Mouse (Mus musculus) spleen, postnatal 14 days (tissue): Measurements from ENCODE around the gene Tmem45a2.
"Not testable (repeated sequence)": the region's sequence is repeated elsewhere in the genome, so short reads cannot be mapped to it uniquely, and the experiment has no call there.

Source experiments
- DNase-seq, 2 experiments: peaks; one replicate each; pipeline ENCODE4 v3.0.0; 2021 to 2022; ENCODE audit warnings: low spot score in 2 of 2

Tmem45a2 gene

GRCm38 (mm10) chr16:57071132-57071639, at the start of gene Tmem45a2:
Gene Tmem45a2, minus strand, starts transcription at chr16:57071372.
- DNase-seq: no peak

GRCm38 (mm10) chr16:57117562-57117961, 46.4 kb upstream of the Tmem45a2 start:
- no peak for DNase-seq

GRCm38 (mm10) chr16:57116066-57116465, 44.9 kb upstream of the Tmem45a2 start:
- DNase-seq: no peak

GRCm38 (mm10) chr16:57106185-57106960, 35.2 kb upstream of the Tmem45a2 start:
- DNase-seq: no peak

GRCm38 (mm10) chr16:57101174-57101573, 30.0 kb upstream of the Tmem45a2 start:
- no peak for DNase-seq

GRCm38 (mm10) chr16:57099572-57100237, 28.5 kb upstream of the Tmem45a2 start:
- no peak for DNase-seq

- no peak for DNase-seq
Measured at GRCm38 (mm10) chr16:57098468-57099144, 27.4 kb upstream of the Tmem45a2 start.

- DNase-seq: no peak
Measured at GRCm38 (mm10) chr16:57092911-57093605, 21.9 kb upstream of the Tmem45a2 start.

- no peak for DNase-seq
Measured at GRCm38 (mm10) chr16:57092460-57092859, 21.3 kb upstream of the Tmem45a2 start.

- DNase-seq: no peak
Measured at GRCm38 (mm10) chr16:57079577-57079976, 8.4 kb upstream of the Tmem45a2 start.

- no peak for DNase-seq
Measured at GRCm38 (mm10) chr16:57075986-57076385, 4.8 kb upstream of the Tmem45a2 start.

- DNase-seq: no peak
Measured at GRCm38 (mm10) chr16:57062045-57062444, 9.1 kb downstream of the Tmem45a2 start.

GRCm38 (mm10) chr16:57056995-57057394, 14.2 kb downstream of the Tmem45a2 start:
- DNase-seq: no peak

- no peak for DNase-seq
Measured at GRCm38 (mm10) chr16:57049974-57050373, 21.2 kb downstream of the Tmem45a2 start.

- DNase-seq: no peak
Measured at GRCm38 (mm10) chr16:57038600-57038999, 32.6 kb downstream of the Tmem45a2 start.

- no peak for DNase-seq
Measured at GRCm38 (mm10) chr16:57030150-57030885, 40.9 kb downstream of the Tmem45a2 start.

- DNase-seq: not testable (repeated sequence)
Measured at GRCm38 (mm10) chr16:56998283-56998682, 72.9 kb downstream of the Tmem45a2 start.
